Mouse (Mus musculus) regulatory T cell (primary cell): ENCODE measurements around the gene Mink1.

Experiments
- in situ Hi-C: fragments of 300-600 bp; cut with MboI, MseI; formaldehyde crosslinking; loops from one replicate; pipeline ENCODE4 v1.15.1; 2025; ENCODE audit warnings: high pct_unique_total_duplicates

Mink1 gene

GRCm38 (mm10) chr11:70628431-70628830 lies 65.8 kb downstream of the Mink1 start:
- in situ Hi-C loops = no loop called here

GRCm38 (mm10) chr11:70629557-70629956 lies 66.9 kb downstream of the Mink1 start:
- in situ Hi-C loops = no loop called here

DNA sequence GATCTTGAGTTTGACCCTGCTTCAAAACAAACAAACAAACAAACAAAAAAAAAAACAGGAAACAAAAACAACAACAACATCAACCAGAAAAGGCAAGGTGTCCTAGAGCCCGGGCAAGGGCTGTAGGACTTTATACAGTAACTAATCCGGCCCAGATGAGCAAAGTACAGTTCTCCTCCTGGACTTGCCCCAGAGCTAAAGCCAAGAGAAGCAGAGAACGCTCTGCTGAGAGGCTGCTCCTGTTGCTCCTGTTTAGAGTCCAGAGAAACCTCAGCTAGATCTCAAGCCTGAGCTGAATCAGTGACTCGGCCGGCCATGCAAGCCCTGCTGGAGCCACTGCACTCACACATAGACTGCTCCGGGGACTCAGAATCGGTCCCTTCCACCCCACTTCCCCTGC lies 67.4 kb downstream of the Mink1 start:
- in situ Hi-C loops = loop anchor here (5.0 kb wide), 1 partner anchor 127 kb away; no protein-coding TSS in a partner anchor

DNA sequence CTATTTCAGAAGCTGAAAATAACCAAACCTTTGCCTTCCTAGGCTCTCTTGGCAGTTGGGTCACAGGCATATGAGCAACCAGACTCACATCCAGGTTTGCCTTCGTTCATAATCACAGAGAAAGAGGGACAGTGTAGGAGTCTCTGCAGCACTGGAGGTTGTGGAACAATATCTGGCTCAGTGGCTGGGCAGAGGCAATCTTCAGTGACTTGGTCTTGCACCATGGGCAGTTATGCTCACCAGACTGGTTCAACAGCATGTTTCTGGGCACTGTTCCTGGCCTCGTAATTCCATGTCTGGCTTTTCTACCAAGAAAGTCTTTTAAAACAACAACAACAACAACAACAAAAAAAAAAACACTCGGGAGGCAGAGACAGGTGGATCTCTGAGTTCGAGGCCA lies 72.9 kb downstream of the Mink1 start:
- in situ Hi-C loops = no loop called here

DNA sequence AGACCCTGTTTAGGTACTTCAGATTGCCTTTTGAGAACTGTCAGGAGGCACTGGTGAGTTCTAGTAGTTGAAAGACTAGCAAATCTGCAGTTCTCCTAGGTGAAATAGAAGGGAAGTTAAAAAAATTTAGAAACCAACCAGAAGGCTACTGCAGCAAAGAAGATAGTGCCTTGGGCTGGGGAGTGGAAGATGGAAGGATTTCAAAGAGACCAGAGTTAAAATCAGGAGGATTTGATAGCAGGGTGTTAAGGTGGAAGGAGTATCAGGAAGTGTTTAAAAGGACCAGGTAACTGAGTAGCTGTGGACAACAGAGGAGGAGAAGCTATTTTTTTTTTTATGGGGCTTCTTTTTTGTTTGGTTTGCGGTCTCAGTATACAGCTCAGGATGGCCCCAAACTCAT lies 75.1 kb downstream of the Mink1 start:
- in situ Hi-C loops = no loop called here

DNA sequence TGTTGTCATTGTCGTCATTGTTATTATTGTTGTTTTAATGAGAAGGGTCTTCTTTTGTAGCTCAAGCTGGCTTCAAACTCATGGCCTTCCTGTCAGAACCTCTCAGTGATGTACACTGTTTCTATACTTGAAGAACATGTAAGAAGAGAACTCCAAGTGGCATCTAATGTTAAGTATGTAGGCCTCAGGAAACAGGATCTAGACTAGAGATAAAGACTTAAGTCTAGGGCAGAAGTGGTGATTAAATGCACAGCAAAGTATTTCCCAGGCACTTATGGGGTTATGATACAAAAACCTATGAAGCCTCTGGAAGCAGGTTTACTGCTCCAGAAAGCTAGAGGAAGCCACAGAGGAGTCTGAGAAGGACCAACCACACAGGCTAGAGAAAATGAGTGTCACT lies 75.6 kb downstream of the Mink1 start:
- in situ Hi-C loops = no loop called here

- in situ Hi-C loops = no loop called here
These were observed 76.1 kb downstream of the Mink1 start, which contains the start of gene Gp1ba for GRCm38 (mm10) chr11:70638714-70639278. Gene Gp1ba, plus strand, starts transcription at chr11:70639122.

DNA sequence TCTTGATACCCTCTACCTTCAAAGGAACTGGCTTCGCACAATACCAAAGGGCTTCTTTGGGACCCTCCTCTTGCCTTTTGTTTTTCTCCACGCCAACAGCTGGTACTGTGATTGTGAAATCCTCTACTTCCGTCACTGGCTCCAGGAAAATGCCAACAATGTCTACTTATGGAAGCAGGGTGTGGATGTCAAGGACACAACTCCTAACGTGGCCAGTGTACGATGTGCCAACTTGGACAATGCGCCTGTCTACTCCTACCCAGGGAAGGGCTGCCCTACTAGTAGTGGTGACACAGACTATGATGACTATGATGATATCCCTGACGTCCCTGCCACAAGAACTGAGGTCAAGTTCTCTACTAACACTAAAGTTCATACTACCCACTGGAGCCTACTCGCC lies 77.3 kb downstream of the Mink1 start:
- in situ Hi-C loops = no loop called here

DNA sequence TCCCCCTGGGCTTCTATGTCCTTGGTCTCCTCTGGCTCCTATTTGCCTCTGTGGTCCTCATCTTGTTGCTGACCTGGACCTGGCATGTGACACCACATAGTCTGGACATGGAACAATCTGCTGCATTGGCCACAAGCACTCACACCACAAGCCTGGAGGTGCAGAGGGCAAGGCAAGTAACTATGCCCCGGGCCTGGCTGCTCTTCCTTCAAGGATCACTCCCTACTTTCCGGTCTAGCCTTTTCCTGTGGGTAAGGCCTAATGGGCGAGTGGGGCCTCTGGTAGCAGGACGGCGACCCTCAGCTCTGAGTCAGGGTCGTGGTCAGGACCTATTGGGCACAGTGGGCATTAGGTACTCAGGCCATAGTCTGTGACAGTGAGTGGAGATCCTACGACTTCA lies 78.6 kb downstream of the Mink1 start:
- in situ Hi-C loops = no loop called here

DNA sequence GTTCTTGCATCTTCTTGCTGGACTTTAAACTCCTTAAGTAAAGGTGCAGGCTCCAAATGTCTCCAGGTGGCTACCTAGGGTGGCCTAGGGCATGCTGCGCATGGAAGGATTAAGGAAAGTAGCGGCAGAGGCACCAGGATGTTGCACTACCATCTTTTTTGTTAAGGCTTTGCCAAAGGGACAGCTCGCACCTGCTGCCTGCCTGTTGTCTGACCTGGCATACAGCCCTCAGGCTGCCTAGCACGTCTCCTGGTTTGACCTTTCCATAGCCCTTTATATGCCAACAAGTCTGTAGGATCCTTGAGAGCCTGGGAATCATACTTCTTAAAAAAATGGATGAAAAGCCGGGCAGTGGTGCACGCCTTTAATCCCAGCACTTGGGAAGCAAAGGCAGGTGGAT lies 80.4 kb downstream of the Mink1 start:
- in situ Hi-C loops = no loop called here

GRCm38 (mm10) chr11:70644564-70645103 lies 82.0 kb downstream of the Mink1 start:
- in situ Hi-C loops = loop anchor here (5.0 kb wide), 1 partner anchor 977 kb away; the partner anchor contains the start of gene Cd68

DNA sequence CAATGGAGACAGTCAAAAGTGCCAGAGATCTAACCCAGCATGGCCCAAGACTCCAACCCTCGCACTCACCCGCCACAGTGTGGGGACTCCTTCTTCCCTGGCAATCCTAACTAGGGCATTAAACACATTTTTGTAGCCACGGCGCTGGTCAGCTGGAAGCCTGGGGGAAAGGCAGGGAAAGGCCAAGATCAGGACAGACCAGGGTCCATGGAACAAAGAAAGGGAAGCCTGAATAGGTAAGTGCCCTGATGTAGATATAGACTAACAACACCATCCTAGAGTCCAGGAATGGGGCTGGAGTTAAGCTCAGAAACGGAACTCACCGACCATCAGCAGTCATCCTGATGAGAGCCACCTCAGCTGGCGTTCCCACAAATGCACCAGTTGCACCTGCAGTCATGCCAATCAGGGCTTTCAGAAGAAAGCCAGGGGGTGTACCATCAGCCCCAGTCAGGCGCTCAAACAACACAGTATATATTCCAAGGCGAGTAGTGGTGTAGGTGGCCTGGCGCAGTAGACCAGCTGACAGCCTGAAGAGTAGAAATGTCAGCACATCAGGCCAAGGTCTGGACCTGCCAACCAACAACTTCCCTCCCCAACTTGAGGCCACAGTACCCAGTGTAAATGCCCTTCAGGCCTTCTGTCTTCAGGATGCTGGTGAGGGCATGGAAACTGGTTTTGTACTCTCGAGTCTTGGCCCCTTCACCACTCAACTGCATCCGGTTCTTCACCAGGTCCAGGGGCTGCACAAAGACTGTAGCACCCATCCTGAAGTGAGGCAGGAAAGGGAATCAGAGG lies 83.0 kb downstream of the Mink1 start:
- in situ Hi-C loops = loop anchor here (5.0 kb wide), 1 partner anchor 978 kb away; the partner anchor contains the start of gene Cd68

DNA sequence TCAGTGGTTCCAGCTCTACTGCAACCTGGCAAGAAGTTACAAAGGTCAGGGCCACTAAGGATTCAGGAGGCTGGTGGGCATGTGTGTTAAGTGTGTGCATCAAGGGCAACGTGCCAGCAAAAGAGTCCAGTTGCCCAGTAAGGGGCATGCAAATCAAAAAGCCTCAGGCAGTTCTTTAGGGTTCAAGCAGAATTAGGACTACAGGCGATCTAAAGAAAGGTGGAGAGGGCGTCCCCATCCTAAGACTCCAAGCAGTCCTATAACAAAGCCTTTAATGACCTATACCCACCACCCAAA lies 83.5 kb downstream of the Mink1 start:
- in situ Hi-C loops = loop anchor here (5.0 kb wide), 1 partner anchor 979 kb away; the partner anchor contains the start of gene Cd68

DNA sequence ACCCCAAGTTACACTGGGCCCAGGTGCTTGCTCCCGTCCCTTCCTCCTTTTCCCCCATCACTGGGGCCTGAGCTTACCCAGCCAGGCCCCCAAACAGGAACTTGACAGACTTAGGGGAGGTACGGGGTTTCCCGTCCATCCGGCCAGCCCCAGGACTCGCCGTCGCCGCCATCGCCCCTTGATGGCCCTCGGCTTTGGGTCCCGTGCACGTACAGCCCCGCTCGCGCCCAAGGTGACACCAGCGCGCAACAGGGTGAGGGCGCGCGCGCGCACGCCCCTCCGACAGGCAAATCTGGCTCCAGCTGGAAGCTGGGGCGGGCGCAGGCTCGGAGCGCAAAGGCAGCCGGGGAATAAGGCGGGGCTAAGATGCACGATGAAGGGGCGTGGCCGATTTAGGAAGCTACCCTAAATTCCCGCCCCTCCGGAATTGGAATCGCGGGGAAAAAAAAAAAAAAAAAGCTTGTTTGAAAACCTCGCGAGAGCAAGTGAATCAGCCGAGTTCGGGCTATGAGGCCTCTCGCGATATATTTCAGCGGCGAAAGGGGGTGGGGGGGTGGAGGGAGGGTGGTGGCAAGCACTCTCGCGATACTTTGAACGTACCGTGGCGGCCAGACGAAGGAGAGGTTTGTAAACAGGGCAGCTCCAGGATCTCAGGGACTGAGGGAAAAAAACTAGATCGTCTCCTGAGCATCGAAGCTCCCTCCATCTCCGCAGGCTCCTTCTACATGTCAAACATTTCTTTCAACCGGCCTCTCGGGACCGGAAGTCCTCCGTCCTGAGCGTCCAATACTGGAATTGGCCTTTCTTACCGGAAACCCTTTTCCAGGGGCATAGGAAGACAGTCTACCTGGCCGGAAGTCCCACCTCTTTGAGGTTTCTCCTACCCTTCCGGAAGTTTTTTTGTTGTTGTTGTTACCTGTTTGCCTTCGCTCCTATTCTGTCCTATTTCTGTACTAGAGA lies 84.3 kb downstream of the Mink1 start, which contains the start of the genes Rnf167 and Slc25a11:
Rnf167 (plus strand) TSS at position 545 of the 960 bp plus-strand sequence.
Slc25a11 (minus strand) TSS at position 789 of the 960 bp plus-strand sequence.
- in situ Hi-C loops = loop anchor here (5.0 kb wide), 1 partner anchor 980 kb away; the partner anchor contains the start of gene Cd68

GRCm38 (mm10) chr11:70647716-70648420 lies 85.2 kb downstream of the Mink1 start:
- in situ Hi-C loops = loop anchor here (5.0 kb wide), 1 partner anchor 981 kb away; the partner anchor contains the start of gene Cd68

GRCm38 (mm10) chr11:70648512-70648911 lies 85.8 kb downstream of the Mink1 start:
- in situ Hi-C loops = loop anchor here (5.0 kb wide), 1 partner anchor 981 kb away; the partner anchor contains the start of gene Cd68

DNA sequence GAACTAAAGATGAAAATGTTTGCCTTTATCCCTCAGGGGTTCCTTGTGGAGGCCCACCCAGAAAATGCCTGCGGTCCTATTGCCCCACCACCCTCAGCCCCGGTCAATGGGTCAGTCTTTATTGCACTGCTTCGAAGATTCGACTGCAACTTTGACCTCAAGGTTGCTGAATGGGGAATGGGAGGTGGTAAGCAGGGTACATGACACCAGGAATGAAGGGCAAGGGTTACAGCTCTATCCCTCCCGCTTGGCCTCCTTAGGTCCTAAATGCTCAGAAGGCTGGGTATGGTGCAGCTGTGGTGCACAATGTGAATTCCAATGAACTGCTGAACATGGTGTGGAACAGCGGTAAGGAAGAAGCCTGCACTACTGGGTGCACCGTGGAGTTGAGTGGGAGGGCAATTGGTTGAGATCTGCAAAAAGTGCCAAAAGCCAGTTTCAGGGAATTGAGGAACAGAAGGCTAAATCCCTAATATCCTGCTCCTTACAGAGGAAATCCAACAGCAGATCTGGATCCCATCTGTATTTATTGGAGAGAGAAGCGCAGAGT lies 86.6 kb downstream of the Mink1 start:
- in situ Hi-C loops = loop anchor here (5.0 kb wide), 1 partner anchor 982 kb away; the partner anchor contains the start of gene Cd68

GRCm38 (mm10) chr11:70650322-70651175 lies 87.9 kb downstream of the Mink1 start:
- in situ Hi-C loops = loop anchor here (5.0 to 25.0 kb wide), 2 partner anchors 52 to 1238 kb away; partner anchors contain the start of genes Inca1, Kdm6b and Kif1c

DNA sequence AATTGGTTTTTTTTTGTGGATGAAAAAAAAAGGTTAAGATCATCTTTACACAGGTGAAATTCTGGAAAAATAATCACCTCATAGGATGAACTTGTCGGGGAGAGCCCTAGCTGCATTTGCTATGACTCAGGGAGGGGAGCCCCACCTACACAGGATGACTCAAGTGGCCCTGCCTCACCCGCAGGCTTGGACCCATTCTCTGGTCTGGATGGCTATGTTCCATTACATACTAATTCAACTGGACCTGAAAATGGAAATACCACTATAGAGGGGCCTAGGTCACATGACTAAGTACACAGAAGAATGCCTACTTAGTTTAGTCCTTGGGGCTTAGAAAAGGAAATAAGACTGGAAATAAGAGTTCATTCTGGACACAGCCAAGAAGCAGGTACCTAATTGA lies 88.7 kb downstream of the Mink1 start:
- in situ Hi-C loops = loop anchor here (5.0 to 25.0 kb wide), 2 partner anchors 51 to 1239 kb away; partner anchors contain the start of genes Inca1, Kdm6b and Kif1c
